Mouse (Mus musculus) stomach, postnatal 0 days (tissue): ENCODE measurements around the gene Daam1.

Source experiments
- CTCF ChIP-seq: IDR thresholded peaks from 2 replicates; pipeline ENCODE4 v1.5.1; 2016; ENCODE audit warnings: antibody characterized with exemption, low read depth, mild to moderate bottlenecking, moderate library complexity
- EP300 ChIP-seq: optimal IDR thresholded peaks from 2 replicates; pipeline ENCODE3; 2016; ENCODE audit warnings: antibody characterized with exemption

DNA sequence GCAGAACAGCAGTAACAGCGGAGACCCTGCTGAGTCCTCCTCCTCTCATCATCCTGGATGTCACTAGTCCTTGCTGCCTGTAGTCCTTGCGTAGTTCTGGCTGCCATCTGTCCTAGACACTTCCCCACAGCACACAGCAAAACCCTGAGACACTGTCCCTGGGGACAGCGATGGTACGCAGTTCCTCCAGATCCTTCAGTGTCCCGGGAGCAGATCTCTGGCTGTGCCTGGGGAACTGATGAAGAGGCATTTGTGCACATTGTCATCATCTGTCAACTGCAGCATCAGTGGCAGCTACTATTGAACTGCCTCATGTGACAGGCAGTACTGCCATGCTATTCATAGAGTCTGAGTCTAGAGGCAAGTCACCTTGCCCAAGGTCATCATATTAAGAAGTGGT, 107.6 kb downstream of the Daam1 start:
- TF ChIP-seq EP300 (no peak), CTCF (no peak)
